Mouse (Mus musculus) heart, postnatal 0 days (tissue): Measurements from ENCODE around the gene Ifit3b.
"Not testable (repeated sequence)": the region's sequence is repeated elsewhere in the genome, so short reads cannot be mapped to it uniquely, and the experiment has no call there.

ENCODE experiments used
- CTCF ChIP-seq: IDR thresholded peaks from 2 replicates; pipeline ENCODE4 v1.5.1; 2016; ENCODE audit warnings: antibody characterized with exemption, control low read depth, low read depth
- EP300 ChIP-seq: IDR thresholded peaks from 2 replicates; pipeline ENCODE4 v1.6.1; 2016; ENCODE audit warnings: antibody characterized with exemption, low read depth

DNA sequence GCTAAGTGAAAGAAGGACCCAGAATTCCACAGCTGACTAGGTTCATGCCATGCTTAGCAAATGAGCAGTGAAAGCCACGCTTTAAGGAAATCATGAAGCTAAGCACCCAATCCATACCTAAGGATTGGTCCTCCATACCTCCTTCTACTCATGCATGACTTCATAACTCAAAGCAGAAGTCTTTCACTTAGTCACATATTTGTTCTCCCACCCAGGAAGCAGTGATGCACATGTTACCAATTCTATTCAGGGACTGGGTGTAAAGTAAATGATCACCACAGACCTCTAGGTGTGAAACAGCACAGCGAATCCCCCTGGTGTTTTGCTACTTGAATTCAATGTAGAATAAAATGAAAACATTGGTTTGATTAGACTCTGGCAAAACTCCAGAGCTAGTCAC is 25.1 kb upstream of the Ifit3b start:
- not testable (repeated sequence) for TF ChIP-seq CTCF, EP300
